Mouse (Mus musculus) megakaryocyte, embryonic 14.5 days (primary cell): ENCODE measurements around the gene Gm38431.

Experiments used
- FLI1 ChIP-seq: IDR thresholded peaks from 2 replicates; pipeline ENCODE4 v1.6.1; 2012; ENCODE audit warnings: low read length, inconsistent platforms, mixed read lengths
- GATA1 ChIP-seq: IDR thresholded peaks from 3 replicates; pipeline ENCODE4 v1.6.1; 2012; ENCODE audit warnings: mixed read lengths, low read length, inconsistent platforms, borderline replicate concordance

- TF ChIP-seq GATA1 (no peak), FLI1 (no peak)
Observed at GRCm38 (mm10) chr9:21137229-21137628, 45.4 kb upstream of the Gm38431 start.
